In genomic region chr1:119891865-119892264, GRCm38 (mm10) we compare ENCODE assay signal across 24 mouse cellular contexts. TPM values are rescaled to one million over a fixed set of nuclear protein-coding genes. Genes with fewer than 3 reads are reported as not detected.
DNase-seq lines count a peak whose midpoint lies in the region; TF ChIP-seq lines count a peak whose summit lies in the region.
"Had no signal": no experiment of that assay in that cellular context is flagged by ENCODE, and none has a peak within 500 bp of the region (broad histone marks: within the 10 kb centered on the region; RNA-seq: fewer than 3 reads in every experiment).

No protein-coding gene starts in this region.

- H3K27me3 ChIP-seq in kidney, adult 2 months (replicated peaks; ENCODE audit: control insufficient read depth, insufficient read depth, low read length) = no peaks in the 10 kb centered on the region
- H3K27me3 ChIP-seq: forebrain, embryonic 12.5 days; limb, embryonic 15.5 days; liver, embryonic 13.5 days; midbrain, embryonic 15.5 days; neural tube, embryonic 15.5 days; stomach, embryonic 15.5 days had no signal

- peak overlapping the region; percentile 62; the same call in 1 of the 2 replicates for H3K27ac ChIP-seq in layer of hippocampus, adult 2 months
- 0 out of 2 replicates have a peak overlapping the region, but pooled peaks have one; percentile 45 for H3K27ac ChIP-seq in cortical plate, adult 2 months (ENCODE audit: insufficient read depth, low read length)
- no peak overlapping the region for H3K27ac ChIP-seq in kidney, adult 2 months (ENCODE audit: insufficient read depth, low read depth, low read length)
- H3K27ac ChIP-seq: forebrain, embryonic 12.5 days; limb, embryonic 10.5 days; limb, embryonic 15.5 days; liver, embryonic 13.5 days; midbrain, embryonic 15.5 days; neural tube, embryonic 15.5 days; stomach, embryonic 15.5 days had no signal

- no peak overlapping the region for H3K4me3 ChIP-seq in layer of hippocampus, adult 2 months
- H3K4me3 ChIP-seq in cortical plate, adult 2 months (ENCODE audit: insufficient read depth, low read length) = no peak overlapping the region
- no peak overlapping the region for H3K4me3 ChIP-seq in kidney, adult 2 months (ENCODE audit: insufficient read depth, low read depth, low read length)
- H3K4me3 ChIP-seq: erythroblast, embryonic 14.5 days; forebrain, embryonic 12.5 days; limb, embryonic 10.5 days; limb, embryonic 15.5 days; liver, embryonic 13.5 days; midbrain, embryonic 15.5 days; neural tube, embryonic 15.5 days; stomach, embryonic 15.5 days had no signal

- H3K36me3 ChIP-seq in kidney, adult 2 months (ENCODE audit: control insufficient read depth, insufficient read depth, low read length) = no peaks in the 10 kb centered on the region
- H3K36me3 ChIP-seq: forebrain, embryonic 12.5 days; G1E; limb, embryonic 10.5 days; limb, embryonic 15.5 days; liver, embryonic 13.5 days; midbrain, embryonic 15.5 days; neural tube, embryonic 15.5 days; stomach, embryonic 15.5 days had no signal

- no peak for TF ChIP-seq POLR2A in cortical plate, adult 2 months (IDR thresholded peaks at IDR 0.05; ENCODE audit: extremely low read depth, insufficient read depth, low read length)
- TF ChIP-seq POLR2A in kidney, adult 2 months (IDR thresholded peaks at IDR 0.05; ENCODE audit: low read depth, low read length) = no peak

- H3K4me1 ChIP-seq in cortical plate, adult 2 months (ENCODE audit: control insufficient read depth, insufficient read depth, low read length) = peaks cover 13% of the 10 kb centered on the region
- H3K4me1 ChIP-seq in kidney, adult 2 months (ENCODE audit: control insufficient read depth, insufficient read depth, low read length) = no peaks in the 10 kb centered on the region
- H3K4me1 ChIP-seq: liver, embryonic 13.5 days; midbrain, embryonic 15.5 days; stomach, embryonic 15.5 days had no signal

- WGBS in kidney, adult 2 months = 86% methylated on average over 4 of the region's 4 CpGs

- no peak for TF ChIP-seq CTCF in layer of hippocampus, adult 2 months (conservative IDR thresholded peaks at IDR 0.05)
- no peak for TF ChIP-seq CTCF in cortical plate, adult 2 months (IDR thresholded peaks at IDR 0.05; ENCODE audit: extremely low read depth, insufficient read depth, low read length)
- TF ChIP-seq CTCF in kidney, adult 2 months (conservative IDR thresholded peaks at IDR 0.05; ENCODE audit: insufficient read depth, insufficient read length, low read depth, low read length) = no peak

- DNase-seq in cerebellum, adult 11-12 months = peak; percentile 52
- DNase-seq in cerebellum, postnatal 4 days (ENCODE audit: low spot score in 2 of 2) = no peak
- DNase-seq in layer of hippocampus, adult 2 months (ENCODE audit: low spot score in 2 of 2) = no peak
- DNase-seq in layer of hippocampus, adult 18-20 months (ENCODE audit: low spot score in 2 of 2) = no peak
- peak; percentile 61 for DNase-seq in cerebellum, adult 9-10 months
- no peak for DNase-seq in adrenal gland, postnatal 36 days
- no peak for DNase-seq in kidney, adult 2 months
- DNase-seq: adrenal gland, adult 8-10 months; gastrocnemius, postnatal 25 days; heart, adult 18-20 months; kidney, postnatal 14 days; liver, embryonic 13.5 days; lung, embryonic 14.5 days; lung, postnatal 14 days; thymus, postnatal 14 days had no signal

RNA-seq across cellular contexts. Expression of gene Tmem177, which starts 21.1 kb away (rescaled TPM):
- total RNA-seq in layer of hippocampus, adult 2 months (2021) = 1 to 10 TPM; 7.1 to 7.5 TPM
- 1 to 10 TPM; 7.9 to 8.0 TPM for total RNA-seq in layer of hippocampus, adult 18-20 months (2021)
- polyA plus RNA-seq in cortical plate, adult 2 months (2012; rRNA removed) = 6.2 and 6.8 TPM in 2 replicates
- total RNA-seq in adrenal gland, postnatal 36 days (2021) = 1 to 10 TPM; 7.2 to 7.4 TPM
- polyA plus RNA-seq in kidney, adult 2 months (2012; rRNA removed) = 7.8 and 8.3 TPM in 2 replicates

RNA-seq across cellular contexts. Expression of gene Ptpn4, which starts 54.5 kb away (rescaled TPM):
- total RNA-seq in layer of hippocampus, adult 2 months (2021) = 10 to 100 TPM; 63.8 to 68.6 TPM
- total RNA-seq in layer of hippocampus, adult 18-20 months (2021) = 10 to 100 TPM; 56.9 to 61.0 TPM
- polyA plus RNA-seq in cortical plate, adult 2 months (2012; rRNA removed) = 20.1 and 20.4 TPM in 2 replicates
- 10 to 100 TPM; 30.2 to 38.0 TPM for total RNA-seq in adrenal gland, postnatal 36 days (2021)
- 2.9 and 3.6 TPM in 2 replicates for polyA plus RNA-seq in kidney, adult 2 months (2012; rRNA removed)

Comparison
In these comparisons a context has a peak if more than half of its experiments do, and no peak if none do; other contexts are left out.
1. DNase-seq: peak in cerebellum, adult 11-12 months (single experiment) and cerebellum, adult 9-10 months (single experiment); none in cerebellum, postnatal 4 days (0 of 2), layer of hippocampus, adult 2 months (0 of 2), layer of hippocampus, adult 18-20 months (0 of 2), adrenal gland, postnatal 36 days (0 of 2) and kidney, adult 2 months (single experiment).